Mouse (Mus musculus) brain, embryonic 14.5 days (tissue): ENCODE results near the gene Jmjd7. TPM values are rescaled to one million over a fixed set of nuclear protein-coding genes. Genes with fewer than 3 reads are reported as not detected.

ENCODE experiments used
- DNase-seq: peaks from one replicate; pipeline ENCODE4 v3.0.0-alpha.2; 2011; ENCODE audit warnings: low read depth
- CTCF ChIP-seq: fragments of 200-500 bp; IDR thresholded peaks from 2 replicates; pipeline ENCODE4 v1.5.1; 2012; ENCODE audit warnings: inconsistent platforms, mild to moderate bottlenecking, moderate library complexity, borderline replicate concordance; ENCODE audit not compliant: insufficient read depth, insufficient read length; ENCODE audit errors: extremely low read depth
- POLR2A ChIP-seq: fragments of 200-500 bp; IDR thresholded peaks from 2 replicates; pipeline ENCODE4 v1.6.1; 2012; ENCODE audit warnings: mild to moderate bottlenecking, inconsistent platforms, borderline replicate concordance; ENCODE audit not compliant: poor library complexity, insufficient read depth, insufficient read length, severe bottlenecking; ENCODE audit errors: extremely low read depth
- polyA plus RNA-seq: library from polyadenylated mRNA; depleted of rRNA; stranded (reverse); fragments of >200 nt; gene quantifications from 2 replicates; pipeline ENCODE4 v1.2.3, GENCODE M21; 2012; rRNA removed

The Jmjd7 gene
- polyA plus RNA-seq, 1 experiment = 16.6 TPM

DNA sequence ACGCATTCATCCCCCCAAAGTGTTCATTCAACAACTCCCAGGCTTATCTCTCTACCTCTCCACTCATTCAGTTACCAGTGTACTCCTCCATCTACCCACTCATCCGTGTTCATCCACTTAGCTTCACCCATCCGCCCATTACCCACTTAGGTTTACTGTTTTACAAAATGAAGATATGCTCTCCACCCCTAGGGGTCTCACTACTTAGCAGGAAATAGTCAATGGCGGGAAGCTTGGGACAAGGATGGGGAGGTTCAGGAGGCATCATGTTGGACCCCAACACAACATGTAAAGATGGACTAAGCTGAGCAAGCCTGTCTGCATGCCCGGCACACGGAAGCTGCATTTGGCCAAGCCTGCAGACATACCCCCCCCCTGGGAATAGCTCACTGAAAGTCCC, 37.4 kb downstream of the Jmjd7 start:
- no peak for DNase-seq
- peak; percentile 13; the same call in 1 of the 2 replicates for TF ChIP-seq CTCF
- TF ChIP-seq POLR2A = no peak

GRCm38 (mm10) chr2:120065243-120065642, 38.0 kb downstream of the Jmjd7 start:
- DNase-seq = no peak
- TF ChIP-seq CTCF = no peak
- TF ChIP-seq POLR2A = no peak

GRCm38 (mm10) chr2:120066224-120066623, 38.9 kb downstream of the Jmjd7 start:
- DNase-seq = no peak
- TF ChIP-seq CTCF (no peak), POLR2A (no peak)

DNA sequence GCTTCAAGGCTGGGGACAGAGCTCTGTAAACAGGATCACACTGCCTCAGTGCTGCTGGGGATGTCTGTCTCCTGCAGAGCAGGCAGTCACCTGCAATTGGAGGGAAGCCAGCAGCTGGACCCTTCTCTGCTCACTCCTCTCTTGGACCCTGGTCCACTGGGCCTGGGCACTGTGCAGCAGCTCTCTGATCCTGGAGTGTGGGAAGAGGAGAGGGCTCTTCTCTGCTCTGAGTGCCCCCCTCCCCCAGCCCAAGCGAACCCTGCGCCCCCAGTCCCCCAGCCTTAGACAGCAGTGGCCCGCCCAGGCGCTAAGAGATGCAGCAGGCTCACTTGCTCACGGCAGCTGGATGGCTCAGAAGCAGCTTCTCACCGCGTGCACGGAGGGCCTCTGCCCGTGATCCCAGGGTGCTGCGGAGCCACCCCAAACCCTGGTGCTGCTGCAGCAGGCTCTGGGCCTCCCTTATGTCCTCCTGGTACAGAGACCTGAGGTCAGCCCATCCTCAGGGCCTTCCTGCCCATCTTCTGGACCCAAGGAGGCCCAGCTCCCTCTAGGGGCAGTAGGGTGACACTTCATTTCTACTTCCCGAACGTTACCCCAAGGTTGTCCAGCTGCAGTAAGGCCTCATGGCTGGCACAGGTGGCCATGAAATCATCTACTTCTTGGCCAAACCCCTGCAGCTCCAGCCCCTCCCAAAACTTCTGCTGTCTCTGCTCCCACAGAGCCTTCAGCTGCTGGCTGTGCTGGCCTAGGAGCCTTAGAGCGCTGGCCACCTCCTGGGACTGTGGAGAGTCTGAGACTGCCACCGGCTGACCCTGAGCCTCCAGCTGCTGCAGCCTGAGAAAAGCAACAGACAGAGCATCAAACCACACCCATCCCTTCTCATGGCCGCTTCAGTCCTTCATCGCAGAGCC, 41.5 kb downstream of the Jmjd7 start:
- TF ChIP-seq POLR2A (no peak), CTCF (peak; percentile 75)
- peak; percentile 56 for DNase-seq

DNA sequence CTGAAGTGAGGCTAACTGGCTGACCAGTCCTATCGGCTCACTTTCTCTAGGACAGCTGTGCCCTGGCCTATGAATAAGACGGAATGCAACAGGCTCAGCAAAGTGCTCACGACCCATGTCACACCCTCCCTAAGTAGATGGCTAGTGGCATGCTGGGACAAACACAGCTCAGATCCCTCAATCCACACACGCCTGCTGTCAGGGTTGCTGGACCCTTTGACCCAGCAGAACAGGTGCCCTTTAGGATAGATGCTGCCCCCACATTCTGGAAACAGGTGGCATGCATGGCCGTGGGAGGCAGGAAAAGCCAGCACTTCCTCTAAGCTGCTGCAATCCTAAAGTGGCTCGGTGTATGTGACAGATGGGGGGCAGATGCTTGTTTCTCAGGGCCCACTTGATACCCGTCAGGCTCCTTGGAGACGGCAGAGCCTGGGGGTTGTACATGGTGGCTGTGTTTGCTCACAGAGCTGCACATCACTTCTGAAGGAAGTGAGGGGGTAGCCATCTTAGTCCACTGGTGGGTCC, 42.2 kb downstream of the Jmjd7 start:
- DNase-seq = peak; percentile 25
- TF ChIP-seq POLR2A = no peak
- no peak for TF ChIP-seq CTCF

DNA sequence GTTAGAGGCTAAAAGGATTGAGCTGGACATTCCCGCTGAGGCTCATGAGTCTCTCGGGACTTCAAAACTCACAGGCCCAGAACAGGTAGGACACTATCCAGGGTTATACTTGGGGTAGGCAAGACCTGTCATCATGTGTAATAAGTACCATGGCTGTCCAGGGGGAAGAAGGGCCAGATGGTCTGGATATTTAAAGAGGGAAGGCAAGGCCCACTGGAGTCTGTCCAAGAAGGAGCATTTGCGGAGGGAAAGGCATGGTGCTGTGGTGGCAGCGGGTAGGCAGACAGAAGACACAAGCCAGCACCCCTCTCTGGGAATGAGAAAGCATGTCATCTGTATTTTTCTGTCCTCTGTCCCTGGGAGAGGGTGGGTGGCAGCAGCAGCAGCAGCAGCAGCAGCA, 46.8 kb downstream of the Jmjd7 start:
- TF ChIP-seq POLR2A (no peak), CTCF (no peak)
- DNase-seq = no peak

DNA sequence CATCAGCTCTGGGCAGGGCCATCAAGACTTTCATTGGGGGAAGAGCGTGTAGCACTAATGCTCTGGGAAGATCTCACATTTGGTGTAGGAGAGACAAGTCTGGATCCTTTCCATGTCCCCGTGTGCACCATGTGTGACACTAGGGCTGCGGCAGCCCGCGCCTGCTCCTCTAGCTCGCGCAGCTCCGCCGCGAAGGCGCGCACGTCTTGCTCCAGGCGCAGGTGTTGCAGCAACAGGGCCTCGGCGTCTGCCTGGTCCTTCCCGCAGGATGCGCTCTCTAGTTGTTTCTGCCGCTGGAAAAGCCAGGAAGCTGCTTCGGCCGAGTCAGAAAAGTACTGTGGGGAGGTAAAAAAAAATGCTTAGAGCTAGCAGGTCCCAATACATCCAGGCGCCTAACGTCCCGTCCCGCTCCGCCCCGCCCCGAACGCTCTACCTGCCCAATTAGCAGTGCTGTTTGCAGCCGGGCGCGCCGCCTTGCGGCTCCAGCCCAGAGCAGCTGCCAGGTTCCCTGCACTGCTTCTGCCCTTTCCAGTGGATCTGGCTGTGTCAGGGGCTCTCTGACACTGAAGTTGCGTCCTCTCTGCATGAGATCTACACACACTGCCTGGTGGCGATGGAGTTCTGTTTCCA, 48.9 kb downstream of the Jmjd7 start:
- TF ChIP-seq POLR2A = no peak
- TF ChIP-seq CTCF = peak; percentile 55
- peak; percentile 65 for DNase-seq

Other genes with a start within 250 kb of the Jmjd7 start
- gene Rpap1, start 239.9 kb upstream of the Jmjd7 start, polyA plus RNA-seq = 24.7 and 25.8 TPM in 2 replicates
- gene Tyro3, start 229.8 kb upstream of the Jmjd7 start, polyA plus RNA-seq = 33.0 and 40.9 TPM in 2 replicates
- gene Mga, start 130.3 kb upstream of the Jmjd7 start, polyA plus RNA-seq = 22.7 and 31.0 TPM in 2 replicates
- gene Mapkbp1, start 54.8 kb upstream of the Jmjd7 start, polyA plus RNA-seq = 30.4 and 42.5 TPM in 2 replicates
- gene Gm28042, start within 50 bp of the Jmjd7 start, polyA plus RNA-seq = 24.3 and 29.6 TPM in 2 replicates
- gene Pla2g4b, start 5.9 kb downstream of the Jmjd7 start, polyA plus RNA-seq = 26.3 and 28.7 TPM in 2 replicates
- gene Ehd4, start 127.1 kb downstream of the Jmjd7 start, polyA plus RNA-seq = 5.1 and 6.4 TPM in 2 replicates
- gene Pla2g4e, start 217.9 kb downstream of the Jmjd7 start, polyA plus RNA-seq = 4.1 and 4.5 TPM in 2 replicates